Mouse (Mus musculus) midbrain, embryonic 13.5 days (tissue): ENCODE measurements around the gene Usp48. TPM values are rescaled to one million over a fixed set of nuclear protein-coding genes. Genes with fewer than 3 reads are reported as not detected.

Experiments used
- ATAC-seq: fragments of 200-750 bp; cut with Nextera tagmentation; 2 replicates; pipeline ENCODE4 v1.8.0; 2017; ENCODE audit warnings: mild to moderate bottlenecking, moderate TSS enrichment, moderate library complexity
- H3K27ac ChIP-seq: fragments of 300-500 bp; sonication (generic); 2 replicates; pipeline ENCODE4 v1.5.1; 2015; ENCODE audit warnings: inconsistent platforms, mild to moderate bottlenecking, moderate library complexity
- H3K27me3 ChIP-seq: fragments of 300-500 bp; sonication (generic); 2 replicates; pipeline ENCODE4 v1.6.1; 2015; ENCODE audit warnings: mild to moderate bottlenecking, inconsistent platforms
- H3K36me3 ChIP-seq: fragments of 300-500 bp; sonication (generic); 2 replicates; pipeline ENCODE4 v1.6.1; 2015; ENCODE audit warnings: mild to moderate bottlenecking, inconsistent platforms
- H3K4me1 ChIP-seq: fragments of 300-500 bp; sonication (generic); replicated peaks from 2 replicates; pipeline ENCODE4 v1.6.1; 2015; ENCODE audit warnings: inconsistent platforms
- H3K4me2 ChIP-seq: fragments of 300-500 bp; sonication (generic); replicated peaks from 2 replicates; pipeline ENCODE4 v1.6.1; 2015; ENCODE audit warnings: moderate library complexity, mild to moderate bottlenecking, inconsistent platforms
- H3K4me3 ChIP-seq: fragments of 300-500 bp; sonication (generic); replicated peaks from 2 replicates; pipeline ENCODE4 v1.5.1; 2015; ENCODE audit warnings: mild to moderate bottlenecking, inconsistent platforms
- H3K9ac ChIP-seq: fragments of 300-500 bp; sonication (generic); replicated peaks from 2 replicates; pipeline ENCODE4 v1.6.1; 2015; ENCODE audit warnings: mild to moderate bottlenecking, inconsistent platforms
- H3K9me3 ChIP-seq: fragments of 300-500 bp; sonication (generic); 2 replicates; pipeline ENCODE4 v1.6.1; 2016; ENCODE audit warnings: mild to moderate bottlenecking, inconsistent platforms
- WGBS: fragments of 180-500 bp; shearing (Covaris S2); methylation state at CpG from one replicate; pipeline ENCODE4 v1.1.7; 2015; 5-methylcytosine and 5-hydroxymethylcytosine counted together
- polyA plus RNA-seq: library from polyadenylated mRNA; unstranded; fragments of >200 nt; fragmentation: Nextera tagmentation; extraction: Ambion mirVana; gene quantifications from 2 replicates; pipeline ENCODE4 v1.2.1, GENCODE M21; 2015

The Usp48 gene
- polyA plus RNA-seq, 1 experiment from 2014 or later, result 72.9 TPM

DNA sequence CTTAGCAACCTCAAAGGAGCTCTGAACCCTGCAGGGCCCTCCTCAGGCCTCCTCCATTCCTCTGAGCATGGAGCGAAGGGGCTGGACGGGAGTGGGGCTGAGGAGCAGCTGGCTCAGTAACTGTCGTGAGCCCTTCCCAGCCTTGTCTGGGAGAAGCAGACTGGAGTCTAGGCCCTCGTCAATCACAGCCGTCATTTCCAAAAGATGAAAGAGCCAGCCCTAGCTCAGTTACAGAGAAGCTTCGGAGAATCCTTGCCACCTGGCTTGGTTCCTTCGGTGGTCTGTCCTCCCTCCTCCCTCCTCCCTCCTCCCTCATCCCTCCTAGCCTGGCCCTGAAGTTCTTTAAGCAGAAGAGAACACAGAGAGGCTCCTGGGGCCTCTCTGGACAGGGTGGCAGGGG lies 87.2 kb downstream of the Usp48 start:
- Histone ChIP-seq H3K27ac (peak overlapping the region; percentile 39; the same call in 1 of the 2 replicates), H3K9me3 (no peaks in the 10 kb centered on the region), H3K36me3 (no peaks in the 10 kb centered on the region), H3K27me3 (peaks cover 53% of the 10 kb centered on the region), H3K4me2 (no peak overlapping the region), H3K4me3 (no peak overlapping the region), H3K4me1 (peaks cover 32% of the 10 kb centered on the region), H3K9ac (peak overlapping the region; percentile 63)
- 22% methylated on average over 7 of the region's 7 CpGs for WGBS
- ATAC-seq, result 0 out of 2 replicates have a peak, but pooled peaks have one; percentile 9

DNA sequence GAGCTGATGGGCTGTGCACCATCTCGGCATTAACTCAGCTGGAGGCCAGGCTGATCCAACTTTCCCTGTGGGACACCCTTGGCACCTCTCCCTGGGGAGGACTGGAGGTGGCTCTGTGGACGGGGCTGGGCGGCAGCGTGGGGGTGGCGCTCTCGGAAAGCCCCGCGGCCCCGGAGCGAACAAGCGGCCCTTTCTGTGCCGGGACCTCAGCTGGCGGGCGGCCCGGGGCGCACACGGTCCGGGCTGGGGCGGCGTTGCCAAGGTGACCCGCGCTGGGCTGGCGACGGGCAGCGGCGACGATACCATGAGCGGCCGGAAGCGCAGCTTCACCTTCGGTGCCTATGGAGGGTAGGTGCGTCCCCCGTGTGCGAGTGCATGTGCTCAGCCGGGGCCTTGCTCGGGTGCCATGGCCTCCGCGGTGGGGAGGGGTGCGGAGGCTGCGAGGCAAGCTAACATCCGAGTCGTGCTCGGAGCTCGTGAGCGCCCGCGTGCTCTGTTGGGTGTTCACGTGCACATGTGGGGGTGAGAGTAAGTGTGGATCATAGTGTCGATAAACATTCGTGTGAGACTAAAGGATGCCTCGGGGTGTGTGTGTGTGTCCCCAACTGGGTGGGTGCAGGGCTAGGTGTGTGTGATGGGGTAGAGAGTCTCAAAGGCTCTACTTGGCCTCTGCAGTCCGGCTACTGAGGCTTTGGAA lies 88.0 kb downstream of the Usp48 start:
- Histone ChIP-seq H3K4me1 (peaks cover 35% of the 10 kb centered on the region), H3K9ac (peak overlapping the region; percentile 63), H3K9me3 (no peaks in the 10 kb centered on the region), H3K27ac (peak overlapping the region; percentile 39; the same call in 1 of the 2 replicates), H3K36me3 (no peaks in the 10 kb centered on the region), H3K4me2 (peak overlapping the region; percentile 77), H3K27me3 (peaks cover 53% of the 10 kb centered on the region), H3K4me3 (peak overlapping the region; percentile 40)
- WGBS, result 3% methylated on average over 51 of the region's 52 CpGs
- peak; percentile 58 for ATAC-seq

- no peak overlapping the region for H3K4me2 ChIP-seq
- peaks cover 35% of the 10 kb centered on the region for H3K4me1 ChIP-seq
- 50% methylated on average over 7 of the region's 7 CpGs for WGBS
Observed at GRCm38 (mm10) chr4:137682961-137683453, 89.5 kb downstream of the Usp48 start.

DNA sequence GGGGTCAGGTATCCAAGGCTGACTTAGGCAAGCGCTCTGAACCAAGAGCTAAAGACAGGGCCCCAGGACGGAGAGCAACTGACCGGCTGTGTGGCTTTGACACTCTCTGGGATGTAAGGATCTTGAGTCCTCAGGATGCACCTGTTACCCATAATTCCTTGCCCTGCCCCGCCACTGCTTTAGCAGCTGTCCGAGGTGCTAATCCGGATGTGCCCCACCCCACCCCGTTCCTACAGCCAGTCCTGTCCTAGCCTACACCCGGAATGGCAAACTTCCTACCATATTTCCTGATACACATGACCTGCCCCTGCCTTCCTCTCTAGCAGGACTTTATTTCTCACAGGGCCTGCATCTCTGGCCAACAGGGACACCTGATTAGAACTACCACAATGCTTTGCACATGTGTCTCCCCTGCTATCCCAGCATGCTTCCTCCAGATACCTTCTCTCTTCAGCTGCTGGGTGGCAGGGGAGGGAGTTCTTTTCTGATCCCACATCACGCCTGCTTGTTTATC lies 91.3 kb downstream of the Usp48 start:
- H3K9me3 ChIP-seq, result no peaks in the 10 kb centered on the region
- H3K9ac ChIP-seq, result no peak overlapping the region
- peaks cover 35% of the 10 kb centered on the region for H3K4me1 ChIP-seq
- ATAC-seq, result no peak
- H3K4me2 ChIP-seq, result no peak overlapping the region
- 31% methylated on average over 9 of the region's 9 CpGs for WGBS
- H3K27ac ChIP-seq, result no peak overlapping the region
- no peak overlapping the region for H3K4me3 ChIP-seq
- no peaks in the 10 kb centered on the region for H3K36me3 ChIP-seq
- peaks cover 37% of the 10 kb centered on the region for H3K27me3 ChIP-seq

More at GRCm38 (mm10) chr4:137682961-137683453, 89.5 kb downstream of the Usp48 start:
- ATAC-seq, result no peak
- Histone ChIP-seq H3K9ac (no peak overlapping the region), H3K27me3 (peaks cover 44% of the 10 kb centered on the region), H3K9me3 (no peaks in the 10 kb centered on the region), H3K27ac (no peak overlapping the region), H3K36me3 (no peaks in the 10 kb centered on the region), H3K4me3 (no peak overlapping the region)

DNA sequence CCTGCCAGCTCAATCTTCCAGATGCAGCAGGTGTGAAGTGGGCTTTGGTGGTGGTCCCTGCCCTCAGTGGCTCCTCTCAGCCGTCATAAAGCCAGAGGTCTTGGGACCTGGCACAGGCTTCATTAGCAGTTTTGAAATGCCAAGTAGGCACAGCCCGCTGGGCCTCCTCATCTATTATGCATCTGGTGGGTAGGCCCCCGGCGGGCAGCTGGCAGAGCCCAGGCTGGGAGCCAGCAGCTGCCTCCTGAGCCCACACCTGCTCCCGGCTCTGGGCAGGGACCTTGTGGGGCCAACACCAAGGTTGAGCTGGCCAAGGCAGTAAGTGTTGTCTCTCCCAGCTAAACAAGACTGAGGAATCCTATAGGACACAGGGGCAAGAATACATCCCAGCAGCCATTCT lies 92.7 kb downstream of the Usp48 start:
- Histone ChIP-seq H3K4me1 (peaks cover 21% of the 10 kb centered on the region), H3K27me3 (peaks cover 24% of the 10 kb centered on the region), H3K4me3 (no peak overlapping the region), H3K36me3 (no peaks in the 10 kb centered on the region), H3K4me2 (no peak overlapping the region), H3K27ac (peak overlapping the region; percentile 30; the same call in 1 of the 2 replicates), H3K9me3 (no peaks in the 10 kb centered on the region), H3K9ac (no peak overlapping the region)
- no peak for ATAC-seq
- WGBS, result 57% methylated on average over 5 of the region's 5 CpGs

DNA sequence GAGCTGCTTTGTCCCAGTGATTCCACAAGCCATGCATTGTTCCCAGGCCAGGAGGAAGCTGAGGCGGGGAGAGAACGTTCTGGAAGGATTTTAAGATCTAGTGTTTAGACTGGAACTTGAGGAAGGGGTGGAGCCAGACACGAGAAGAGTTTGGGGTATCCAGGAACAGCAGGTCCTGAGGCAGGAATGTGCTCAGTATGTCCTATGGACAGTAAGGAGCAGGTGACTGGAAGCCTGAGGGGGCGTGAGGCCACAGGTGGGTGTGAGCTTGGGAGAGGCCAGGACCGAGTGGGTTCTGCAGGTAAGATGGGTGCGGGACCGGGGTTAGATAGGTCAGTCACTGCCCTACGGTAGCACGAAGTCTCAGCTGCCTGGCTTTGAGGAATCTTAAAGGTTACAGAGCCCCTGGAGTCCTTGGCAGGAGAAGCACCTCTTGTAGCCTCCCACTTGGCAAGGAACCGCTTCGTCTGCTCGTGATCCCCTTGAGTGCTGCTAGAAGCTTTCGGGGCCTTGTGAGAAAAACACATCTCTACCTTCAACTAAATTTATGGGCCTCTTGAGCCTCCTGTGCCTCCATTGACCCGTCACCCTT lies 93.8 kb downstream of the Usp48 start:
- no peaks in the 10 kb centered on the region for H3K9me3 ChIP-seq
- H3K36me3 ChIP-seq, result no peaks in the 10 kb centered on the region
- ATAC-seq, result no peak
- WGBS, result 83% methylated on average over 14 of the region's 14 CpGs
- no peak overlapping the region for H3K9ac ChIP-seq
- no peak overlapping the region for H3K4me2 ChIP-seq
- no peak overlapping the region for H3K27ac ChIP-seq
- peaks cover 18% of the 10 kb centered on the region for H3K27me3 ChIP-seq
- peaks cover 11% of the 10 kb centered on the region for H3K4me1 ChIP-seq
- H3K4me3 ChIP-seq, result no peak overlapping the region

- H3K4me1 ChIP-seq, result 0 out of 2 replicates have a peak, but pooled peaks cover 4% of the 10 kb centered on the region
- H3K27ac ChIP-seq, result no peak overlapping the region
- no peak for ATAC-seq
- 90% methylated on average over 10 of the region's 10 CpGs for WGBS
- H3K9me3 ChIP-seq, result no peaks in the 10 kb centered on the region
- no peak overlapping the region for H3K4me3 ChIP-seq
- no peak overlapping the region for H3K9ac ChIP-seq
- no peaks in the 10 kb centered on the region for H3K27me3 ChIP-seq
- no peak overlapping the region for H3K4me2 ChIP-seq
- H3K36me3 ChIP-seq, result no peaks in the 10 kb centered on the region
Observed at GRCm38 (mm10) chr4:137692107-137692902, 98.8 kb downstream of the Usp48 start.

DNA sequence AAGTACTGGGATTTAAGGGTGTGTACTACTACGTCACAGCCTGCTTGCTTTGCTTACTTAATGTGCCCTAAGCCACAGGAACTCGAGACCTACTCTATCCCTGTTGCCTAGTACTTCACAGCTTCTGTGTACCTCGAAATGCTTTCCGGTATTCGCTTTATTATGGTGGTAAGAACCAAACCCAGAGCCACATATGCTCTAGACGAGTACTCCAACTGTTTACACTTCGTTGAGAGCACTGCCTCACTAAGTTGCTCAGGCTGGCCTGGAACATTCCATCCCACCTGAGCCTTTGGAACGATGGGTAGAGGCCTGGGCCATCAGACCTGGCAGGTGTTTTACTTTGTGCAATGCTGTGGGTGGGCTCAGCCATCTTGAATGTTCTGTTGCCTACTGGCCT lies 101.7 kb downstream of the Usp48 start:
- no peaks in the 10 kb centered on the region for H3K36me3 ChIP-seq
- no peak for ATAC-seq
- no peak overlapping the region for H3K4me3 ChIP-seq
- H3K4me2 ChIP-seq, result no peak overlapping the region
- no peaks in the 10 kb centered on the region for H3K27me3 ChIP-seq
- no peaks in the 10 kb centered on the region for H3K9me3 ChIP-seq
- H3K27ac ChIP-seq, result no peak overlapping the region
- no peak overlapping the region for H3K9ac ChIP-seq
- 83% methylated on average over 8 of the region's 8 CpGs for WGBS
- H3K4me1 ChIP-seq, result peaks cover 30% of the 10 kb centered on the region

DNA sequence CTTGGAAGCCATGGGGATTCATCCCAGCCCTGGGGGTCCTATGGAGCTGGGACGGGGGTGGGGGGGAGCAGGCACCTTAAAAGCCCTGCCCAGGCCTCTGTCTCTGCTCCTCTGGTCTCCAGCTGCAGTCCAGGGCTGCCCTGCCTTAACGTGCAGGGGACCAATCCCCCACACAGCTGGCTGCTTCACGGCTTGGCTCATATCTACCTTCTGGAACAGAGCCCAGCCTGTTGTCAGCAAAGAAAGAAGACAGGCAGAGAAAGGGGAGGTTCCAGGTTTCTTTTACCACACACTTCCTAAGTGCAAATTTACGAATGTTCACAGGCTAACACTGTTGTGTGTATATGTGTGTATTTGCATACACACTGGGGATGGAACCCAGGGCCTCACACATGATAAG lies 102.3 kb downstream of the Usp48 start:
- H3K9me3 ChIP-seq, result no peaks in the 10 kb centered on the region
- no peaks in the 10 kb centered on the region for H3K27me3 ChIP-seq
- H3K4me2 ChIP-seq, result no peak overlapping the region
- WGBS, result 27% methylated on average over 4 of the region's 4 CpGs
- no peak overlapping the region for H3K4me3 ChIP-seq
- H3K4me1 ChIP-seq, result peaks cover 30% of the 10 kb centered on the region
- H3K27ac ChIP-seq, result no peak overlapping the region
- H3K9ac ChIP-seq, result no peak overlapping the region
- ATAC-seq, result no peak
- H3K36me3 ChIP-seq, result no peaks in the 10 kb centered on the region

DNA sequence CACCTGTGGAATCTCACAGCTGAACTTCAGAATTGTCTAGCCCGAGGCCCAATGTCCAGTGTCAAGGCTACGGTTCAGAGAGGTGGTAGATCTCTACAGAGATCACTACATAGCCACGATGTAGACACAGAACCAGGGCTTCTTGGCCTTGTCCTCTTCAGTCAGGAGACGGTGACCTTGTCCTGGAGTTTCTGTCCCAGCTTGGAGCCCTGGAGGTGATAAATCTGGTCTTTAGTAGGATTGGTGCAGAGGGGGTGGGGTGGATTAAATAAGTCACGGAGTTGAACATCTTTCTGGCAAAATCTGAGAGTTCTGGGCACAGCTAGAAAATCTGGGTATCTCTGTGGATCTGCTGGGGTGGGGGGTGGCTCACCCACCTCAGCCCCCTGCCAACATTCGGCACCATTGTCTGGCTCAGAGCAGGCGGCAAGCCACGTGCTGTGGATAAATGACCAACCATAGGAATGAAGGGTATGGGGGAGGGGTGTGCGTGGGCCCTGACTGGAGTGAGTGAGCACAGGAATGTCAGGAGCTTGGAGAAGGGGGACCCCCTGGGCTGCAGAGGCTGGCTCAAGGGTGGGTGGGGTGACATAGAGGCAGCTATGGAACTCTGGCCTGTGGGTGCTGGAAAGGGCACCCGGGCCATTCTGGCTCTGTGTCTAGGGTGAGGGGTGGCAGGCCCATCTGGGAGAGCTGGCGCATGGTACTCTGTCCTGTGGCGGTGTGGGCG lies 103.8 kb downstream of the Usp48 start:
- no peaks in the 10 kb centered on the region for H3K9me3 ChIP-seq
- no peak overlapping the region for H3K9ac ChIP-seq
- H3K4me3 ChIP-seq, result no peak overlapping the region
- 74% methylated on average over 13 of the region's 13 CpGs for WGBS
- ATAC-seq, result no peak
- H3K27me3 ChIP-seq, result no peaks in the 10 kb centered on the region
- H3K4me1 ChIP-seq, result peaks cover 30% of the 10 kb centered on the region
- H3K36me3 ChIP-seq, result no peaks in the 10 kb centered on the region
- no peak overlapping the region for H3K4me2 ChIP-seq
- H3K27ac ChIP-seq, result no peak overlapping the region
